Mouse (Mus musculus): ENCODE data around the gene Mettl21e. TPM values are rescaled to one million over a fixed set of nuclear protein-coding genes. Genes with fewer than 3 reads are reported as not detected.

The Mettl21e gene
- total and polyA plus RNA-seq, 3 experiments, result not detected

- Histone ChIP-seq H3K27ac (ENCODE audit: control insufficient read depth, low read depth, low read length) (no peak overlapping the region), H3K9ac (ENCODE audit: control insufficient read depth, low read depth, low read length, poor library complexity, severe bottlenecking) (no peak overlapping the region), H3K27me3 (ENCODE audit: control insufficient read depth in 1 of 2, insufficient read depth in 2 of 2, low read length in 2 of 2) (no peaks in the 10 kb centered on the region), H3K4me1 (ENCODE audit: control insufficient read depth in 1 of 2, insufficient read depth in 2 of 2, low read length in 2 of 2) (no peaks in the 10 kb centered on the region), H3K79me2 (ENCODE audit: control insufficient read depth, insufficient read depth, low read length, poor library complexity) (no peaks in the 10 kb centered on the region), H3K9me3 (replicated peaks; ENCODE audit: insufficient read depth, low read length) (no peaks in the 10 kb centered on the region), H3K36me3 (ENCODE audit: control insufficient read depth in 1 of 2, insufficient read depth in 2 of 2, low read length in 2 of 2) (no peaks in the 10 kb centered on the region), H3K4me3 (ENCODE audit: control insufficient read depth in 1 of 2, insufficient read depth in 1 of 2, low read depth in 2 of 2, low read length in 2 of 2) (no peak overlapping the region)
- TF ChIP-seq ELF1 (IDR thresholded peaks at IDR 0.05; ENCODE audit: low read depth, low read length) (no peak), RCOR1 (IDR thresholded peaks at IDR 0.05; ENCODE audit: low read depth, low read length) (no peak), USF2 (IDR thresholded peaks at IDR 0.05; ENCODE audit: borderline replicate concordance in 1 of 2, insufficient read depth in 1 of 2, low read depth in 1 of 2, low read length in 2 of 2) (no peak), MAFK (IDR thresholded peaks at IDR 0.05; ENCODE audit: borderline replicate concordance, low read depth, low read length) (no peak), JUND (IDR thresholded peaks at IDR 0.05; ENCODE audit: low read depth, low read length) (no peak), GABPA (IDR thresholded peaks at IDR 0.05; ENCODE audit: low read depth, low read length) (no peak), ZC3H11A (IDR thresholded peaks at IDR 0.05; ENCODE audit: low read depth, low read length) (no peak), MYC (IDR thresholded peaks at IDR 0.05; ENCODE audit: low read depth, low read length) (no peak), POLR2AphosphoS5 (IDR thresholded peaks at IDR 0.05; ENCODE audit: borderline replicate concordance, low read depth, low read length) (no peak), KAT2A (conservative IDR thresholded peaks at IDR 0.05; ENCODE audit: low read depth, low read length) (no peak), POLR2AphosphoS2 (IDR thresholded peaks at IDR 0.05; ENCODE audit: low read length) (no peak), TBP (IDR thresholded peaks at IDR 0.05; ENCODE audit: low read depth, low read length) (no peak), MAZ (IDR thresholded peaks at IDR 0.05; ENCODE audit: low read depth, low read length) (no peak), ZMIZ1 (IDR thresholded peaks at IDR 0.05; ENCODE audit: low read depth, low read length) (no peak), SMC3 (IDR thresholded peaks at IDR 0.05; ENCODE audit: low read depth, low read length) (no peak)
- no peak for DNase-seq (ENCODE audit: low read depth, low spot score)
Measured at GRCm38 (mm10) chr1:44216352-44217116, 2.2 kb downstream of the Mettl21e start.

- H3K9me3 ChIP-seq (replicated peaks; ENCODE audit: insufficient read depth, low read length), result no peaks in the 10 kb centered on the region
- H3K27ac ChIP-seq (ENCODE audit: control insufficient read depth, low read depth, low read length), result no peak overlapping the region
- no peak for DNase-seq (ENCODE audit: low read depth, low spot score)
- H3K4me3 ChIP-seq (ENCODE audit: control insufficient read depth in 1 of 2, insufficient read depth in 1 of 2, low read depth in 2 of 2, low read length in 2 of 2), result no peak overlapping the region
- no peaks in the 10 kb centered on the region for H3K4me1 ChIP-seq (ENCODE audit: control insufficient read depth in 1 of 2, insufficient read depth in 2 of 2, low read length in 2 of 2)
- H3K27me3 ChIP-seq (ENCODE audit: control insufficient read depth in 1 of 2, insufficient read depth in 2 of 2, low read length in 2 of 2), result no peaks in the 10 kb centered on the region
- H3K9ac ChIP-seq (ENCODE audit: control insufficient read depth, low read depth, low read length, poor library complexity, severe bottlenecking), result no peak overlapping the region
- TF ChIP-seq TAL1 (IDR thresholded peaks at IDR 0.05; ENCODE audit: low read length) (no peak), NRF1 (IDR thresholded peaks at IDR 0.05; ENCODE audit: insufficient read depth, low read depth, low read length, poor library complexity, severe bottlenecking) (no peak), TCF12 (IDR thresholded peaks at IDR 0.05; ENCODE audit: low read depth, low read length) (no peak), UBTF (IDR thresholded peaks at IDR 0.05; ENCODE audit: borderline replicate concordance, insufficient read depth, low read depth, low read length) (no peak), POLR2AphosphoS5 (IDR thresholded peaks at IDR 0.05; ENCODE audit: borderline replicate concordance, low read depth, low read length) (no peak)
- no peaks in the 10 kb centered on the region for H3K79me2 ChIP-seq (ENCODE audit: control insufficient read depth, insufficient read depth, low read length, poor library complexity)
- H3K36me3 ChIP-seq (ENCODE audit: control insufficient read depth in 1 of 2, insufficient read depth in 2 of 2, low read length in 2 of 2), result no peaks in the 10 kb centered on the region
Measured at GRCm38 (mm10) chr1:44214443-44214842, 4.3 kb downstream of the Mettl21e start.

All from MEL (cell line).